Mouse (Mus musculus) forebrain, embryonic 12.5 days (tissue): ENCODE measurements at regions not wholly inside any gene's neighbourhood (a gene's known extent, or its start where the extent isn't known, plus 50 kb on each side); places are given as distances from the start of the nearest gene placed in this dataset.
"Not testable (repeated sequence)": the region's sequence is repeated elsewhere in the genome, so short reads cannot be mapped to it uniquely, and the experiment has no call there.

ENCODE experiments used
- ATAC-seq: fragments of 200-750 bp; cut with Nextera tagmentation; 2 replicates; pipeline ENCODE4 v1.8.0; 2017; ENCODE audit warnings: moderate TSS enrichment; ENCODE audit not compliant: low FRiP score
- H3K27ac ChIP-seq: fragments of 300-500 bp; sonication (generic); 2 replicates; pipeline ENCODE4 v1.5.1; 2016; ENCODE audit warnings: mild to moderate bottlenecking
- H3K27me3 ChIP-seq: fragments of 300-500 bp; sonication (generic); 2 replicates; pipeline ENCODE4 v1.6.1; 2016; ENCODE audit warnings: mild to moderate bottlenecking
- H3K36me3 ChIP-seq: fragments of 300-500 bp; sonication (generic); replicated peaks from 2 replicates; pipeline ENCODE4 v1.6.1; 2016; ENCODE audit warnings: mild to moderate bottlenecking
- H3K4me1 ChIP-seq: fragments of 300-500 bp; sonication (generic); 2 replicates; pipeline ENCODE4 v1.6.1; 2016
- H3K4me2 ChIP-seq: fragments of 300-500 bp; sonication (generic); 2 replicates; pipeline ENCODE4 v1.6.1; 2016; ENCODE audit warnings: mild to moderate bottlenecking, moderate library complexity
- H3K4me3 ChIP-seq: fragments of 300-500 bp; sonication (generic); replicated peaks from 2 replicates; pipeline ENCODE4 v1.5.1; 2016; ENCODE audit warnings: mild to moderate bottlenecking
- H3K9ac ChIP-seq: fragments of 300-500 bp; sonication (generic); 2 replicates; pipeline ENCODE4 v1.6.1; 2016; ENCODE audit warnings: mild to moderate bottlenecking
- H3K9me3 ChIP-seq: fragments of 300-500 bp; sonication (generic); 2 replicates; pipeline ENCODE4 v1.6.1; 2016
- WGBS: fragments of 180-500 bp; shearing (Covaris S2); methylation state at CpG from one replicate; pipeline ENCODE4 v1.1.7; 2016; 5-methylcytosine and 5-hydroxymethylcytosine counted together

- Histone ChIP-seq H3K4me1 (no peaks in the 10 kb centered on the region), H3K27ac (no peak overlapping the region), H3K4me3 (no peak overlapping the region), H3K4me2 (no peak overlapping the region), H3K36me3 (no peaks in the 10 kb centered on the region), H3K9ac (no peak overlapping the region), H3K27me3 (no peaks in the 10 kb centered on the region), H3K9me3 (no peaks in the 10 kb centered on the region)
- WGBS: 71% methylated on average over 3 of the region's 3 CpGs
- peak; percentile 69; the same call in 1 of the 2 replicates for ATAC-seq
Observed at GRCm38 (mm10) chr2:100918122-100918521, 706.4 kb upstream of the Rag2 start.

GRCm38 (mm10) chr2:100919537-100920212 lies 704.8 kb upstream of the Rag2 start:
- no peak overlapping the region for H3K27ac ChIP-seq
- H3K27me3 ChIP-seq: no peaks in the 10 kb centered on the region
- no peak overlapping the region for H3K4me2 ChIP-seq
- H3K9me3 ChIP-seq: no peaks in the 10 kb centered on the region
- no peak overlapping the region for H3K4me3 ChIP-seq
- WGBS: 70% methylated on average over 1 of the region's 1 CpGs
- H3K36me3 ChIP-seq: no peaks in the 10 kb centered on the region
- ATAC-seq: no peak
- H3K9ac ChIP-seq: no peak overlapping the region
- no peaks in the 10 kb centered on the region for H3K4me1 ChIP-seq

- ATAC-seq, H3K27me3 ChIP-seq, H3K9ac ChIP-seq, H3K9me3 ChIP-seq, H3K4me2 ChIP-seq, H3K4me1 ChIP-seq, H3K36me3 ChIP-seq, H3K27ac ChIP-seq, H3K4me3 ChIP-seq: not testable (repeated sequence)
- 45% methylated on average over 3 of the region's 3 CpGs for WGBS
Observed at GRCm38 (mm10) chr2:100948632-100949031, 675.9 kb upstream of the Rag2 start.

GRCm38 (mm10) chr2:100959412-100959811 lies 665.1 kb upstream of the Rag2 start:
- Histone ChIP-seq H3K27me3 (no peaks in the 10 kb centered on the region), H3K27ac (no peak overlapping the region), H3K4me2 (no peak overlapping the region), H3K4me3 (no peak overlapping the region), H3K9ac (no peak overlapping the region), H3K36me3 (no peaks in the 10 kb centered on the region), H3K4me1 (no peaks in the 10 kb centered on the region), H3K9me3 (no peaks in the 10 kb centered on the region)
- WGBS: 84% methylated on average over 1 of the region's 1 CpGs
- ATAC-seq: no peak

GRCm38 (mm10) chr2:100964584-100964983 lies 659.9 kb upstream of the Rag2 start:
- Histone ChIP-seq H3K9ac (no peak overlapping the region), H3K4me1 (no peaks in the 10 kb centered on the region)

GRCm38 (mm10) chr2:100977202-100977601 lies 647.3 kb upstream of the Rag2 start:
- Histone ChIP-seq H3K4me3 (no peak overlapping the region), H3K4me1 (no peaks in the 10 kb centered on the region), H3K4me2 (no peak overlapping the region), H3K27ac (no peak overlapping the region), H3K36me3 (no peaks in the 10 kb centered on the region), H3K27me3 (no peaks in the 10 kb centered on the region), H3K9me3 (no peaks in the 10 kb centered on the region), H3K9ac (no peak overlapping the region)
- ATAC-seq: no peak

More at GRCm38 (mm10) chr2:100964584-100964983, 659.9 kb upstream of the Rag2 start:
- no peak for ATAC-seq
- H3K4me3 ChIP-seq: no peak overlapping the region
- H3K9me3 ChIP-seq: no peaks in the 10 kb centered on the region
- H3K27ac ChIP-seq: no peak overlapping the region
- H3K36me3 ChIP-seq: no peaks in the 10 kb centered on the region
- 76% methylated on average over 2 of the region's 2 CpGs for WGBS
- H3K27me3 ChIP-seq: no peaks in the 10 kb centered on the region
- no peak overlapping the region for H3K4me2 ChIP-seq

- H3K27me3 ChIP-seq: no peaks in the 10 kb centered on the region
- H3K4me3 ChIP-seq: no peak overlapping the region
- no peak overlapping the region for H3K27ac ChIP-seq
- 80% methylated on average over 1 of the region's 1 CpGs for WGBS
- no peak overlapping the region for H3K9ac ChIP-seq
- H3K4me1 ChIP-seq: no peaks in the 10 kb centered on the region
- H3K4me2 ChIP-seq: no peak overlapping the region
- no peaks in the 10 kb centered on the region for H3K9me3 ChIP-seq
- H3K36me3 ChIP-seq: no peaks in the 10 kb centered on the region
- no peak for ATAC-seq
Observed at GRCm38 (mm10) chr2:100982362-100982761, 642.2 kb upstream of the Rag2 start.

GRCm38 (mm10) chr2:101015353-101015752 lies 609.2 kb upstream of the Rag2 start:
- Histone ChIP-seq H3K27me3 (no peaks in the 10 kb centered on the region), H3K4me3 (no peak overlapping the region), H3K36me3 (no peaks in the 10 kb centered on the region), H3K4me1 (no peaks in the 10 kb centered on the region), H3K9me3 (no peaks in the 10 kb centered on the region), H3K9ac (no peak overlapping the region), H3K4me2 (no peak overlapping the region), H3K27ac (no peak overlapping the region)
- ATAC-seq: no peak
- WGBS: 94% methylated on average over 3 of the region's 3 CpGs

- H3K4me3 ChIP-seq: no peak overlapping the region
- no peaks in the 10 kb centered on the region for H3K4me1 ChIP-seq
- WGBS: 83% methylated on average over 2 of the region's 2 CpGs
- H3K9me3 ChIP-seq: no peaks in the 10 kb centered on the region
- H3K9ac ChIP-seq: no peak overlapping the region
- H3K27me3 ChIP-seq: no peaks in the 10 kb centered on the region
- ATAC-seq: no peak
- no peak overlapping the region for H3K4me2 ChIP-seq
- no peak overlapping the region for H3K27ac ChIP-seq
- no peaks in the 10 kb centered on the region for H3K36me3 ChIP-seq
Observed at GRCm38 (mm10) chr2:101019384-101019783, 605.1 kb upstream of the Rag2 start.

GRCm38 (mm10) chr2:101021515-101021914 lies 603.0 kb upstream of the Rag2 start:
- H3K4me3 ChIP-seq: no peak overlapping the region
- H3K27me3 ChIP-seq: no peaks in the 10 kb centered on the region
- no peak for ATAC-seq
- H3K36me3 ChIP-seq: no peaks in the 10 kb centered on the region
- H3K4me1 ChIP-seq: no peaks in the 10 kb centered on the region
- no peak overlapping the region for H3K9ac ChIP-seq
- WGBS: 83% methylated on average over 2 of the region's 2 CpGs
- H3K4me2 ChIP-seq: no peak overlapping the region
- H3K9me3 ChIP-seq: no peaks in the 10 kb centered on the region
- no peak overlapping the region for H3K27ac ChIP-seq

GRCm38 (mm10) chr2:101043050-101043449 lies 581.5 kb upstream of the Rag2 start:
- no peak for ATAC-seq
- no peaks in the 10 kb centered on the region for H3K4me1 ChIP-seq
- no peaks in the 10 kb centered on the region for H3K36me3 ChIP-seq
- H3K4me2 ChIP-seq: no peak overlapping the region
- H3K9me3 ChIP-seq: no peaks in the 10 kb centered on the region
- no peak overlapping the region for H3K9ac ChIP-seq
- no peaks in the 10 kb centered on the region for H3K27me3 ChIP-seq
- H3K4me3 ChIP-seq: no peak overlapping the region
- H3K27ac ChIP-seq: no peak overlapping the region
- WGBS: 89% methylated on average over 3 of the region's 3 CpGs

GRCm38 (mm10) chr2:101062939-101063338 lies 561.6 kb upstream of the Rag2 start:
- ATAC-seq: no peak
- H3K9me3 ChIP-seq: no peaks in the 10 kb centered on the region
- H3K36me3 ChIP-seq: no peaks in the 10 kb centered on the region
- H3K27ac ChIP-seq: no peak overlapping the region
- no peak overlapping the region for H3K4me2 ChIP-seq
- H3K4me3 ChIP-seq: no peak overlapping the region
- H3K9ac ChIP-seq: no peak overlapping the region
- 92% methylated on average over 4 of the region's 4 CpGs for WGBS
- H3K27me3 ChIP-seq: no peaks in the 10 kb centered on the region
- H3K4me1 ChIP-seq: no peaks in the 10 kb centered on the region

- Histone ChIP-seq H3K9ac (no peak overlapping the region), H3K27me3 (no peaks in the 10 kb centered on the region), H3K4me3 (no peak overlapping the region), H3K36me3 (no peaks in the 10 kb centered on the region), H3K4me2 (no peak overlapping the region), H3K27ac (no peak overlapping the region), H3K4me1 (no peaks in the 10 kb centered on the region), H3K9me3 (no peaks in the 10 kb centered on the region)
- no peak for ATAC-seq
Observed at GRCm38 (mm10) chr2:101074990-101075389, 549.5 kb upstream of the Rag2 start.
